Mouse (Mus musculus) right cerebral cortex, postnatal 4 days (tissue): ENCODE measurements around the gene Bcdin3d.
"Not testable (repeated sequence)": the region's sequence is repeated elsewhere in the genome, so short reads cannot be mapped to it uniquely, and the experiment has no call there.

Experiments
- DNase-seq: peaks from one replicate; pipeline ENCODE4 v3.0.0-alpha.2; 2022

The Bcdin3d gene

DNA sequence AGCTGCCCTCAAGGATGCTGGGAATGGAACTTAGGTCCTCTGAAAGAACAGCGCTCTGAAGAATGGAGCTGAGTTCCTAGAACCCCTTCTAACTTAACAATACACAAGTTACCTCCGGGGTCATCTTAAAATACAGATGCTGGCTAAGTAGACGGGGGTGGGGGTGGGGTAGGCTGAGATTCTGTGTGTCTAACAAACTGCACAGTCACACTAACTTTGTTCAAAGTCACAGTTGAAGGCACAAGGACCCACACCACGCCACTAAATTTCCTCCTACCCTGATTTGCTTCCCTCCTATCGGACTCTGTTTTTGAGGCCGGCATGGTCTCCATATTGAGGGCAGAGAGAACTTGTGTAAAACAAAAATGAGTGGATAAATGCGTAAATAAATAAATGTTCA lies 1.6 kb downstream of the Bcdin3d start:
- no peak for DNase-seq

DNA sequence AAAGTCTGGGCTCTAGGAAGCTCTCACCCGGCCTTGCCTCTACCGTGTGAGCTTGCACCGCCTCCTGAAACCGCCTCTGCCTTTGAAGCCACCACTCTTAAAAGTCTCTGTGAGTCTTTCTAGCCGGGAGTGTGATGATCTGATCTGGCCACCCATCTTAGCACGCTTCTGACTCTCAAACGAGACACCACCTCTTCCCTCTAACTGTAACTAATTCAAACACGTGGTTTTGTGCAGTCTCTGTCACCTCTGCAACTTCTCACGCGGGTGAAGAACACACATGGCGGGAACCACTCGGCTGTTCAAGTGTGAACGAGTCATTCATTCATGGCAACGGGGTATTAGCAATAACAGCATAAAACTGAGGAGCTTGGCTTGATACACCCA lies 2.9 kb downstream of the Bcdin3d start:
- DNase-seq = no peak

DNA sequence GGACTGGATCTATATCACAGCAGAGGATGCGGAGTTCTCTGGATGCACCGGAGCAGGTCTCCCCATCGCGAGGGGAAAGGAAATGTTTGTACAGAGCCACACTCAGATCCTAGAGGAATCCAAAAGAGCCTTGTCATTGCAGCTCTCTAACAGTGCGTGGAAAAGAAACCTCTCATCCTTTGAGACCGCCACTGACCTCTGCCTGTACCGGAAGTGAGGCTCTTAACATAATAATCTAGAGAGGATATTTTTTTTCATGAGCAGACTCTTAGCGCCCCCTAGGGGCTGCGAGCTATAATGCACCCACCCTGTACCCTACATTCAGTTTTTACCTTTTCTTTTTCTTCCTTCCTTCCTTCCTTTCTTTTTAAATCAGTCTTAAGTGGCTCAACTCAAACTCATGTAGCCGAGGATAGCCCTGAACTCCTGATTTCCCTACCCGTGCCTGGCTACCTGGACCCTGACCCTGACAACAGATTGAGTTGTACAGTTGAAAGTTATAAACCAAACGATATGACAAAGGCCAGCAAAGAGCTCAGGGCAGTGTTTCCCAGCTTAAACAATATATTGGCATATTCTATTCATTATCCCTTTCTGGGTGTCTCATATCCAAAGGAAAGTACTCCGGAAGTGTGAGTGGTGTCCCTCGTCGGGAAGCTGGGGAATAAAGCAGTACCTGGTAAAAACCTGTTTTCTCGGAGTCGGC lies 3.4 kb downstream of the Bcdin3d start:
- peak; percentile 56 for DNase-seq

DNA sequence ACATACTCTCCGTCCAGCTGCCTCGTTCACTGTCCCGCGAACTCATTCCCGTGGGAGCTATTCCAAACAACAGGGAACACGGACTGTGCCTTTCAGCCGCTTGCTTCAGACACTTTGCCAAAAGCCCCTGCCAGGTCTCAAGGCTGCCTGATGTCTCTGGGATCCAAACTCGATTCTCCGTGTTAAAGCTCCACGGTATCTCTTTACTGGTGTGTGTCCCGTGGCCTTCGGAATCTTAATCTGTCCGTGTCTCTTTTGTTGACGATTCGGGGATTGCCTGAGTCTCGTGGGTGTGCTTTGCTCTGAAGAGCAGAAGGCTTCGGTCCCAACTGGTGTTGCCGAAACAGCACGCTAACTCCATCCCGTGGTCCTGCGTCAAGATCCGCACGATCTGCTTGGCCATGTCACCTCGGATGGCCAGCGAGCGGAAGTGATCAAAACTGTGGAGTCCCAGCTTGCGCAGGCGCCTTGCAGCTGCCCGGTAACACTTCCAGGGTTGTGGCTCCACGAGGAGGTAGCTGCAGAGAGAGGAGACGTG lies 4.2 kb downstream of the Bcdin3d start:
- no peak for DNase-seq

DNA sequence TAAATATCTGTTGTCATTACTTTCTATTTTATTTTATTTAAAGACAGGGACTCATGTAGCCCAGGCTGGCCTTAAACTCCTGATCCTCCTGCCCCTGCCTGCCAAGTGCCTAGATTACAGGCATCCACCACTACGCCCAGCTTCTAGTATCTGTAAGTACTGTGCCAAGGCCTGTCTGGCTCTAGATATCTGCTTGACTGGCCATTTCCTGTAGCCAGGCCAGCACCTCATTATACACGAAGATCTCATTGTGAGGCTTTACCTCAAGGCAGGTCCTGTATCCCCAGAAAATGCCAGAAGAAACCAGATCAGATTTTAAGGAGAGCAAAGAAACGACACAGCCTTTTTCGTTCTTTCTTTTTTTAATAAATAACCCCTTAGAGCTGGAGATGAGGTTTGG lies 4.8 kb downstream of the Bcdin3d start:
- DNase-seq = no peak

DNA sequence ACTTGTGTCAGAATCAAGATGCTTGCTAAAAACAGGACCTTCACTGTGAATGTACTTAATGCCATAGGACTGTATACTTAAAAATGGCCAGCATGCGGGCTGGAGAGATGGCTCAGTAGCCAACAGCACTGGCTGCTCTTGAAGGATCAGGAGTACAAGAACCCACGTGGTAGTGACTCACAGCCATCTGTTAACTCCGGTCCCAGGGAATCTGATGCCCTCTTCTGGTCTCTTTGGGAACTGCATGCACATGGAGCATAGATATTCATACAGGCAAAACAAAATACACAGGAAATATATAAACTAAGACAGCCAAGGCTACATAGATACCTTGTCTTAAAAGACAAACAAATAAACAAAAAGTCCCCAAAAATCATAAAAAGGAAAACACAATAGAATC lies 5.5 kb downstream of the Bcdin3d start:
- peak; percentile 82 for DNase-seq

DNA sequence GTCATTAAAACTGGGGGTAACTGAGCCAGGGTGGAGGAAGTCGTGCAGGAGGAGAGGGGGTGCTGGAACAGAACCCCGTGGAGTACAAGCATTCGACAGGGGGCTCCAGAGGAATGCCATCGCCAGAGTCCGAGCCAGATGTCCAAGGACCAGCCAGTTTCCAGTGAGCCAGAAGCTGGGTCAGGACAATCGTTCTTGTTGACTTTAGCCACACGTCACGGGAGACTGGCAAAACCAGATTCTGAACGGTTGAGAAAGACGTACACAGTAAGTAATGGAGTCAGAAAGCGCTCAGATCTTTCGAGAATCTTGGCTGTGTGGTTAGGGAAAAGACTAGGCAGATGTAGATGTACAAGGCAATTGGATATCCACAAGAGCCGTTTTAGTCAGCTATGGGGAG lies 11.3 kb downstream of the Bcdin3d start:
- DNase-seq = no peak

DNA sequence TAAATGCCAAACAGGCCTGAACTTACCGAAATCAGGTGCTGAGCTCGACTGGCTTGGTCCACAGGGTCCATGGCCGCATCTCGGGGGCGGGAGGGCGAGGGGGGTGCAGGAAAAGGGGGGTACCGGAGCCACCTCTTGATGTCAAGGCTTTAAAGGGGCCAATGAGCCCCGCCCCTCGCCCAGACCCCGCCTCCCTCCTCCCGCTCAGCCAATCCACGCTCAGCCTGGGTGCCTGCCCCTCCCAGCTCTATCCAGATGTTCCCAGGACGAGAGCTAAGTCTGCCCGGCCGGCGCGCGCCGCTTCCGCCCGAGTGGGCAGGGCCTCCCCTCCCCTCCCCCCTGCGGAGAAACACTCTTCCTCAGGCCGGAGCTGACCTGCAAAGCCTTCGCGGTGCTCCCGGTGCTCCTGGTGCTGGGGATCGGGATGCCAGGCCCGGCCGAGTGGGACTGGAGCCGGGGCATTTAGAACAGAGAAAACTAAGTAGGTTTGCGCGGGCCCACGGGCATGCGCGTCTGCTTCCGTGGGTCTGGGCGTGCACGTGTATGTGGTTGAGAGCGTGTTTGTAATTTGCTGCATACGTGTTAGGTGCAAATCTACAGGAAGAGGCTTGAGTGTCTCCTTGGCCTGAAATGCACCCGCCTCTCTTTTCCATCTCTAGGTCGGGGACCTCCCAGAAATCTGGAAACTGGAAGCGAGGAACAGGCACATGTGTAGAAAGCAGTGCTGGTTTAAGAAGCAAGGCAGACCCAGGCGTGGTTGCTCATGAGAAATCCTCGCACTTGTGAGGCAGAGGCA lies 16.7 kb downstream of the Bcdin3d start, which contains the start of gene Nckap5l:
Nckap5l (minus strand) TSS at position 143 of the 796 bp plus-strand sequence.
- DNase-seq = peak; percentile 90

DNA sequence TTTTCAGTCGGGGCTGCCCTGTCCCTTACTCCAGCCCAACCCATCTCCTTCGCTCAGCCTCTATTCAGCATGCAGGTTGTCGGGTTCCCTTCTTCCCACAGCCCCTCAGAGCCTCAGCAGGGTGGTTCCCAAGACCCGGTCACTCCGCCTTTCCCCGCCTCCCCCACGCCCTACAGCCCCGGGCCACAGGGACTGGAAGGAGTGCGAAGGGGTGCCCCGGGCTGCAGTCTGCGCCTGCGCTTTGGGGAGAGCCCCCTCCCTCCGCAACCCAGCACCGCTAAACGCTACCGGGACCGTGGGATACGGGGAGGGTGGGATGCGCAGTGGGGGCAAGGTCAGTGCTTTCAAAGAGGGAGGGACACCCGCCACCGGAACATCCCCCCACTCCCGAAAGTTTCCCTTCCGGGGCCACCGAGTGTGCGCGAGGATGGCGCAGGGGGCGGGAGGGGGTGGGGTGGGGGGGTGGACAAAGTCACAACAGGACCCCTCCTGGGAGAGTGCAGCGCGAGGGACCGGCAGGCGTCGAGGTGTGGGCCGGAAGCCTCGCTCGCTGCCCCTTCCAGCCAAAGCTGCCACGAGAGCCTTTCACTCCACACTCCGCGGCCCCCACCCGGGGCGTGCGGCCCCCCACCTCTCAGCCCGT lies 17.4 kb downstream of the Bcdin3d start:
- DNase-seq = peak; percentile 65

DNA sequence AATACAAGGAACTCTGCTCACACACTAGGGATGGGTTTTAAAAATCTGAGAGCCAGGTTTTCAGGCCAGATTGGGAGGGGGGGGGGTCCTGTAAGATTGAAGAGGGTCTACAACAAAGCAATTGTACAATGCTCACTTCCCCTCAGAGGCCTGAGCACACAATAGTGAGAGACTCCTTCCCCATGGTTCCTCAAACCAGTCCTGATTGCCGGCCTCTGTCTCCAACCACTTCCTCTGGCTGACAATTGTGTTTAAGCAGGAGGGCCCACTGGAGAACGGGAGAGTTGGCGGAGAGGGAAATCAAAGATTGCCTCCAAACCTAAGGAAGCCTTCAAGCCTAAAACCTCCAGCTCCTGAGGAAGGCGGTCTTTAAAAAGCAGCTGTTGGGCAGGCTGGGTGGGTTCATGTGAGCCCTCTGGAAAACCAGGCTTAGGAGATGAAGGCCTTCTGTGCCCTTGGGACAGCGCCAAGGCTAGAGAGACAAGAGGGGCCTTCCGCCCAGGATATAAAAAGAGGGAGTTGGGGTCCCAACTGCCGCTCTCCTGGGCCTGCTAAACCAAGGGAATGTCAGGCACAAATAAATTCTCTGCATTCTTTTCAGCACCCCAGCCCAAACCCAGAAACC lies 18.1 kb downstream of the Bcdin3d start:
- peak; percentile 41 for DNase-seq

DNA sequence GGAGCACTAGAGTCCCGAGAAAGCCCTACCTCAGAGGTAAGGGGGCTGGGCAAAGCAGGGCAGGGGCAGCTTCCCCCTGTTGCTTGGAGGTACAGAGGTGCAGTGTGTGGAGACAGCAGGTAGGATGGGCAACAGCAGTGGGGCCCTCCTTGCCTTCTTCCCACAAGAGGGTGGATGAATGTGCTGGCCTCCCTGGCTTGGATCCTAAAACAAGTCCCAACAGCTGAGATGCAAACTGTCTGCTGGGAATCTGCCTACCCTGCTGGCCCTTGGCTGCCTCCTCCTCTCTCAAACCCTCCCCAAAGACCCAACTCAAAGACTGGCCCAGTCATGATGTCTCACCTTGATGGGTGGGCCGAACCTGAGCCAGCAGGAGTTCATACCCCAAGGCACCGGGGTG lies 19.1 kb downstream of the Bcdin3d start:
- DNase-seq = no peak

DNA sequence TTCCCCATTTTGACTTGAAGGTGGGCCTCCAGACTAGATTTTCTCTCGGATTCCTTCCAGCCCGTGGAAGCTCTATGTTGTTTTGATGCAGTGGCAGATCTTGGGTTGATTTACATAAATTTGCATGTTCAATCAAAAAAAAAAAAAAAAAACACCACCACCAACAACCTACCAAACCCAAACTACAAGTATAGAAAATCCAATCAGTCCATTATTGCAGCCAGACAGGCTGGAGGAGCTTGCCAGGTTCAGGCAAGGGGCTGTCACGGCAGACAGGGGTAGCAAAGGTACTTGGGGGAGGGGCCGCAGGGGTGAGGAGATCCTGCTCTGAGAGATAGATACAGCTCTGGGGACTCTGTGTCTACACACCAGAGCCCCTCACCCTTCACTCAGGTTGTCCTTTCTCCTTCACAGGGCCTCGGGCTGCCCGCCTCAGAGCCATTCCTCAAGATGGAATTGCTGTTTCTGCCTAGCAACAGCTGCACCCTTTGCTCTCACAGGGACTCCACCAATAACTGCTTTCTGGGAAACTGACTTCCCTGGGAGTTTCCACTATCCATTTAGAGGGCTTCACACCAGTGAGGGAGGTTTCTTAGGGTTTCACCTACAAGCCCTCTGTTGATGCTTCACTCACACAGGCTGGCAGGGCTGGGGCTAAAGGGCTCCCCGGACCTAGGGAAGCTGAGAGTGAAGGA lies 19.8 kb downstream of the Bcdin3d start:
- DNase-seq = no peak

DNA sequence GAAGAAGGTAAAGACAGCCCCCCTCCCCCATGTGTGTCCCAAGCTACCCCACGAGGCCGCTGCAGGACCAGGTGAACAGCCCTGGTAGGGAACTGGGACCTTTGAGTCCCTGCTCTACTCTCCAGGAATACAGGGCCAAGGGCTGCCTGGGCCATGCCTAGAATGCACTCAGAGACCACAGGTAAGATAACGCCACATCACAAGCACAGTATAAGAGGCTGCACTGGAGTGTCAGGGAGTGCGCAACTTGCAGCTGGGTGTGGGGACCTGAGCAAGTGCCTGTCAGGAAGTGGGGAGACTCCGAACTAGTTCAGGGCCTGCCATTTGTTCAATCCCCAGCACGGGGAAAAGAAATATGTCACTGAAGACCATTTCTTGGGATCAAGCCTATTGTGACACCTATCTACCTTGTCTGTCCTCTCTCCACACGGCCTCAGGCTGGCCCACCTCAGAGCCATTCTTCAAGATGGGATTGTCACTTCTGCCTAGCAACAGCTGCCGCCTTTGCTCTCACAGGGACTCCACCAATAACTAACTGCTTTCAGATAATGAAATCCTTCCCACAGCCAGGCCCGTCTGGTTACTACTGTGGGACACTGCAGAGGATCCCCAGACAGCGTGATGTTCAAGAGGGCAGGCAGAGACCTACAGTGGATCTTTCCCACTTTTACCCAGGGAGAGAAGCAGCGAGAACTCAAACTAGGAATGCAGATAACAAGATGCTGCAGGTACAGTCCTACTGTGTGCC lies 21.2 kb downstream of the Bcdin3d start:
- no peak for DNase-seq

DNA sequence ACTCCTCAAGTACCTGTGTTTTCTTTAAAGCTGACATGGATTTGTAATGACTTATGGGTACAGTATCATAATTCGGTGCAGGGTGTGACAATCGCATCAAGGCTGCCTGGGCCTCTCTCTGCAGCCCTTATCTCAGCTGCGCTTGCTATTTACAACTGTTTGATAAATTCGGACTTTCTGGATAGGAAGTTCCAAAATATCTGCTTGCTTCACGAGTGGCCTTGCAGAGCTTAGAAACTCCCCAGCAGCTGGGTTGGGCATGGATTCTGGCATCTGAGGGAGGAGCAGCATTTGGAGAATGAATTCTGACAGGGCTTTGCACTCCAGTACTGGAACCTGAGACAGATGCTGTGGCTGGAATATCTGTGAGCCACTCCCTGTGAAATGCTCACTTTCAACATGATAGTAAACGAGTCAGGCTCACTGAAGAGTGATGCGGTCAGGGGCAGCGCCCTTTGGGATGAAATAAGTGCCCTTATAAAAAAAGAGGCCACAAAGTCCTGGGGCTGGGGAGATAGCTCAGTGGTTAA lies 24.7 kb downstream of the Bcdin3d start:
- DNase-seq = no peak

DNA sequence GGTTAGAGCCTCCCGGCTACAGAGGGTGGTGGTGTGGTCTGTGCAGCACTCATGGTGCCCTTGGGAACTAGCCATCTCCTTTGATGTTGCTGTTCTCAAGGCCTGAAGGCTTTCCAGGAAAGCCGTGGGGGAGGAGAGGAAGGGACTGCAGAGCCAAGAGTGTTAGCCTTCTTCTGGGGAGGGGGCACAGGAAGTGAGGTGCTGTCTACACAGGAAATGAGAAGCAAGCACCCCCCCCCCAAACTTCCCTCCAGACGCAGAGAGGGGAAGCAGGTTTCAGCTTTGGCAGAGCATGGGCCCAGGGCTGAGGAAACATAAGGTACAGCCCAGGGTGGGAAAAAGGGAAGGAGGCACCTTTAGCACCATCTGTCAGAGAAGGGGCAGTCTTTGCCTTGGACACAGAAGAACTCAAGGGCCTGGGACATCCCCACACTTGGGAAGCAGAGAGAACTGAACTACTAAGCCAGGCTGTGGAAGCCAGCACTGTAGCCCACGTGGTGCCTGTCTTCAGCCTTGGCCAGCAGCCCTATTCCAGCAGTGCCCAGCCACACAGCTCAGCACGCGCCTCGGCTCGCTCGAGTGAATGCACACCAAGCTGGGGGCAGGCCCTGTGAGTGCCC lies 25.3 kb downstream of the Bcdin3d start:
- DNase-seq = peak; percentile 47

DNA sequence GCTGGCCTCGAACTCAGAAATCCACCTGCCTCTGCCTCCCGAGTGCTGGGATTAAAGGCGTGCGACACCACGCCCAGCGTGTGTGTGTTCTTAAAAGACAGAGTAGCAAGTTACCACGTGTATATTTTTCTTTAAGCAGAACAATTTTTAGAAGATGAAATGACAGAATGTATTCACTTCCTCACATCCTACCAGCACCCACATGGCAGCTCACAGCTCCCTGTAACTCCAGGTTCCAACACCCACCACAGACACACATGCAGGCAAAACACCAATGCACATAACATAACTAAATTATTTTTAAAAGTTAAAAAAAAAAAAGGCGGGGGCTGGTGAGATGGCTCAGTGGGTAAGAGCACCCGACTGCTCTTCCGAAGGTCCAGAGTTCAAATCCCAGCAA lies 28.4 kb downstream of the Bcdin3d start:
- DNase-seq = not testable (repeated sequence)

DNA sequence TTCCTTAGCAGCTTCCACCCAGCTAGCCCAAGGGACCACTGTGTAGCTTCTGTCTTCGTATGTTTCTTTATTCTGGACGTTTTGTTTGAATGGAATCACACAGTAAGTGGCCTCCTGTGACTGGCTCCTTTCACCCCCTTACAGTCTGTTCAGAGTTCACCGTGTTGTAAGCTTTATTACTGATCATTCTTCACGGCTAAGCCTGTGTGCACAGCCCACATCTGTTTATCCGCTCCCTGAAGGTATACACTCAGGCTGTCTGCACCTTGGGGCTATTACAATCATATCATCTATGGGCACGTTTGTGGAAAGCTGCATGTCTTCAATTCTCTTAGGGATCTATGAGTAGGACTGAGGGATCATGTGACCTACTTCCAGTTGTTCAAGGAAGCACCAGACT lies 29.0 kb downstream of the Bcdin3d start:
- no peak for DNase-seq

DNA sequence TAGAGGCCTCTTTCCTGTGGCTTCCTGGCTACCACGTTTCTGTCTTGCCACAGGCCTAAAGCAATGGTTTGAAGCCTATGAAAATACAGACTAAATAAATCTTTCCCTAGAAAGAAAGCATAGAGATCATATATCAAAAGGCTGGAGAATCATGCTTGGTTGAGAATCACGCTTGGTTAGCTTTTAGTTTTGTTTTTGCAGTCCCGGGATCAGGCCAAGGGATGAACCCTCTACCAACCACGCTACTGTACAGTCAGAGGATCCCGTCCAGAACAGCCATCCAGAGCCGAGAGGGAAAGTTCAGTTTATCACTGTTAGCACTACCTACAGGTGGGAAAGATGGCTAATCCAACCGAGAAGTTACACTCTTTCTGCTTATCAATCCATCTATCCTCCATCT lies 32.2 kb downstream of the Bcdin3d start:
- no peak for DNase-seq

DNA sequence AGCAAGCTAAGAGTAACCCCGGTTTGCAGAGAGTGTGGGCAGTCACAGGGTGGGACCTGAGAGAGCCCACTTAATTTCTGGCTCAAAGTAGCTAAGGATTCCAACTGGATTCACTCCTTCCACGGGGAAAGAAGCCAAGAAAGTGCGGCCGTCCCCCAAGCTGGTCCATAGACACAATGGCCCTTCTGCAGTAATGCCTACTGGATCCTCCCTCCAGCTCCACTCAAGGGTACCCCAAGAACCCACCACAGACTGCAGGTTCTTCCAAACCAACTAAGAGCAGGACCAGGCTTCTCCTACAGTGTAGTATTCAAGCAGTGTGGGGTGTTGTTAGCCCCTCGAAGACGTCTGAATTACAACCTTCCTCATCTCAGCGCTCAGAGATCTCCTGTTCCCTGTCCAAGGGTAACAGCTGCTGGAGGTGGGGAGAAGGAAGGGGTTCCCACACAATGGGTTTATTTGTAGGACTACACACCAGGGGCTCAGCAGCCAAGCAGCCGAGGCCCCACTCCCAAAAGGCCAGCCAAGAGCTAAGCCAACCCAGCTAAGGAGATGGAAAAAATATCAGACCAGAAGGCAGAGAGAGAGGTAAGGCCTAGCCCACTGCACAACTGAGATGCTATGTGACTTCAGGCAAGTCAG lies 33.6 kb downstream of the Bcdin3d start:
- no peak for DNase-seq

DNA sequence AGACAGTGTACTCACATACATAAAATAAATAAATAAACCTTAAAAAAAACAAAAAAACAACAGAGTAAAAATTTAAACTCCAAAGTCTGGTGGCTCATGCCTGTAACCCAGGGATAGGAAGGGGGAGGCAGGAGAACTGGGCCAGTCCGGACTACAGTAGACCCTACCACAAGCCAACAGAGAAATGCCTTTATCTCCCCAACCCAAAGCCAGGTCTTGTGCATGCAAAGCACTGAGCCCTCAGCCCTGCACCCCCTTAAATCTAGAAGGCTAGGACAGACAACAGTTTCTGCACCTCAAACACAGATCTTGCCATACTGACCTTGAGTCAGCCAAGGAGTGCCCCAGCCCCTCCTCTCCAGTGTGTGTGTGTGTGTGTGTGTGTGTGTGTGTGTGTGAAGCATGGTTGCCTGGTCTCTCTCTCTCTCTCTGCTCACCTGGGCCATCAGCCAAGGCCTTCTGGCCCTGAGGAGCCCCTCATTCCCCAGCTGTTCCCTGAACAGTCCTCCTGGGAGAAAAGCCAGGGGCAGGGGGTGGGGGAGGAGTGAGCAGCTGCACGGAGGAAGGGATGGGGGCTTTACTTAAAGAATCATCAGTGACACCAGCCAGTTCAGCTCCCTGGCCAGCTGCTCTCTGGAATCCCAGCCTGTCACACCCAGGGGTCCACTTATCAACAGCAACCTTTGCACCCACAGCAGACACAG lies 34.3 kb downstream of the Bcdin3d start:
- peak; percentile 55 for DNase-seq
